Mouse (Mus musculus) spleen, embryonic (tissue): ENCODE data around the gene Vmn1r160.
"Not testable (repeated sequence)": the region's sequence is repeated elsewhere in the genome, so short reads cannot be mapped to it uniquely, and the experiment has no call there.

Experiments
- CTCF ChIA-PET: fragments of 350-600 bp; sonication (Branson Sonifier 250); formaldehyde crosslinking; loops from one replicate; lab custom pipeline; 2022; lab: Charles Lee

Gene Vmn1r160

DNA sequence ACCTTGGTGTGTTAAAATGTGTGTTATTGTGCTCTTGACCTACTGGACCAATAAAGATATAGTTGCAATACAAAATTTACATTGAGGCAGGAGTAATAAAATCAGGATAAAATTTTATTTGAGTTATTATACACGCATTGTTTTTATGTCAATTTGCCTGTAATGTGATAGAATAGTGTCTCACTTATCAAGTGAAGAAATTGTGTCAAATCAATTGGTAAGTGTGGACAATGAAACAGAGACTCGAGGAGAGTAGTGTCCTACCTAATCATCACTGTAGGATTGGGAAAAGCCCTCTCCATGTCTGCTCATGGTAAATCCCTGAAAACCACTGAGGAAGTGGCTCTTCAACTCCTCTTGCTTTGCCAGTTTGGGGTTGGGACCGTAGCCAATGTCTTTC, at the start of gene Vmn1r160:
Gene Vmn1r160, plus strand, starts transcription at position 301 of the 400 bp plus-strand sequence.
- CTCF ChIA-PET = not testable (repeated sequence)

DNA sequence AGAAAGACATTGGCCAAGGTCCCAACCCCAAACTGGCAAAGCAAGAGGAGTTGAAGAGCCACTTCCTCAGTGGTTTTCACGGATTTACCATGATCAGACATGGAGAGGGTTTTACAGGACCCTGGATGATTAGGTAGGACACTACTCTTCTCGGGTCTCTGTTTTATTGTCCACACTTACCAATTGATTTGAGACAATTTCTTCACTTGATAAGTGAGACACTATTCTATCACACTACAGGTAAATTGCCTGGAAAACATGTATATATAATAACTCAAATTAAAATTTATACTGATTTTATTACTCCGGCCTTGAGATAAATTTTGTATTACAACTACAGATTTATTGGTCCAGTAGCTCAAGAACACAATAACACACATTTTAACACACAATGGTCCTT, 27.5 kb upstream of the Vmn1r160 start, which contains the start of gene Vmn1r159:
Gene Vmn1r159, minus strand, starts transcription at position 101 of the 400 bp plus-strand sequence.
- CTCF ChIA-PET = not testable (repeated sequence)
